Mouse (Mus musculus): ENCODE data around the gene Gm340. TPM values are rescaled to one million over a fixed set of nuclear protein-coding genes. Genes with fewer than 3 reads are reported as not detected.
A peak's percentile ranks its signal among the peaks of the same experiment; 100 is the strongest.

The Gm340 gene
- polyA plus RNA-seq, 1 experiment, result 3.2 TPM

DNA sequence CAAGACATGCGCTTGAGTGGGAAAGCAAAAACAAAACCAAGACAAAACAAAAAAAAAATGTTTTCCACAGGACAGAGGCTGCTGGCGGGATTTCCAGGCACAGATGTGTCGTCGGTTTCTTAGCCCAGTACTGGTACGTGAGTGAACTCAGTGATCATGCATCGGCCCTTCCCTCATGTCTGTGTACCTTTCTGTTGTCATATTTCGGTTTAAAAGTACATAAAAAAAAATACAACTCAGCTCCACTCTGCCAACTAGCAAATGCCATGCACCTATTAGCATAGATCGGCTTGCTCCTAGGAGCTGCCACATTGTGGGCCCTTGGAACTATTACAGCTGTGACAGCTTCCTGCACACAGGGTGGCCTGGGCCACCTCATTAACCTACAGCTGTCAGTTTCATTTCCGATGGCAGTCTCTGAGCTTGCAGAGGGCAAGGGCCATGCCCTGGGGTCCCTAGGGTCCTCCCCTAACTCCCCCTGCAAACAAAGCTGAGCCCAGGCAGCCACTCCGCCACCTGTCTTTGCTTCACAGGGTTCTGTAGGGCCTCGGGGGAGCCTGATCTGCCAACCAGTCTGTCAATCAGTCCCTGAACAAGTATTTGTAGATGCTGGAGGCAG is 33.5 kb downstream of the Gm340 start:
- no peak for TF ChIP-seq CTCF (IDR thresholded peaks at IDR 0.05; ENCODE audit: borderline replicate concordance, extremely low read depth, insufficient read depth, insufficient read length)
- no peak for TF ChIP-seq POLR2A (IDR thresholded peaks at IDR 0.05; ENCODE audit: borderline replicate concordance, extremely low read depth, insufficient read depth, insufficient read length, poor library complexity, severe bottlenecking)
- peak; percentile 68 for DNase-seq (ENCODE audit: low read depth)

DNA sequence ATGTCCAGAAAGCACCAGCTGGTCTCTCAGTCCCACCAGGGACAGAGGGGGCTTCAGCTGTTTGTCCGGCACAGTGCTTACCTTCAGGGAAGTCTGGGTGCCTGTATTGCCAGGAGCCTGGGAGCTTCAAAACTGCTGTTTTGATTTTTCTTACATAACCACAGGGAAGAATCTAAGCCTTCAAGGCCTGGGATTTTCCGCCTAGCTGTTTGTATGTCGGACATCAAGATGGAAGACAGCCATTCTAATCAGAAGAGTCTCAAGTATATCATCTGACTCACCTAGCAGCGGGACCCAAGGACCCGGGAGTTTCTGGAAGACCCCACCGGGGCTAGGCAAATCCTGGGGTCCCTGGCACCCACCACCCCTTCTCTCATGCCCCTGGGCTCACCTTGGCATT is 34.1 kb downstream of the Gm340 start:
- no peak for TF ChIP-seq CTCF (IDR thresholded peaks at IDR 0.05; ENCODE audit: borderline replicate concordance, extremely low read depth, insufficient read depth, insufficient read length)
- TF ChIP-seq POLR2A (IDR thresholded peaks at IDR 0.05; ENCODE audit: borderline replicate concordance, extremely low read depth, insufficient read depth, insufficient read length, poor library complexity, severe bottlenecking), result no peak

DNA sequence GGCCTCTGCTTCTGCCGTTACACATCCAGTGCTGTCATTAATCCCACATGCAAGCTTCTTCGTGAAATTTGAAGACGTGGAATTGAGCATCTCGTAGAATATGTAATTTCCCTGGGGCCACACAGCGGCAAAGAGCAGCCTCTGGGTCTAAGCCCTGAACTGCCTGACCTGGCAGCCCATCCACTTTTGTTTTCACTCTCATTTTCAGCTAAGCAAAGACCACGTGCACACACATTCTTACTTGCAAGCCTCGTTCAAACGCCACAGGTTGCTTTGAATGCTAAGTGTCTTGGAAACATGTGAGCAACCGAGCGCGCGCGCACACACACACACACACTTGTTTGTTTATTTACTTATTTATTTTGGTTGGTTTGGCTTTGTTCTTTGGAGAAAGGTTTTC is 34.9 kb downstream of the Gm340 start:
- TF ChIP-seq CTCF (IDR thresholded peaks at IDR 0.05; ENCODE audit: borderline replicate concordance, extremely low read depth, insufficient read depth, insufficient read length), result no peak
- TF ChIP-seq POLR2A (IDR thresholded peaks at IDR 0.05; ENCODE audit: borderline replicate concordance, extremely low read depth, insufficient read depth, insufficient read length, poor library complexity, severe bottlenecking), result no peak
- DNase-seq (ENCODE audit: low read depth), result no peak

More for the DNA sequence above, 34.1 kb downstream of the Gm340 start:
- no peak for DNase-seq (ENCODE audit: low read depth)

GRCm38 (mm10) chr19:41618153-41618657 is 36.0 kb downstream of the Gm340 start:
- TF ChIP-seq POLR2A (IDR thresholded peaks at IDR 0.05; ENCODE audit: borderline replicate concordance, extremely low read depth, insufficient read depth, insufficient read length, poor library complexity, severe bottlenecking), result no peak
- no peak for TF ChIP-seq CTCF (IDR thresholded peaks at IDR 0.05; ENCODE audit: borderline replicate concordance, extremely low read depth, insufficient read depth, insufficient read length)
- DNase-seq (ENCODE audit: low read depth), result peak; percentile 93

GRCm38 (mm10) chr19:41618771-41619385 is 36.7 kb downstream of the Gm340 start:
- no peak for DNase-seq (ENCODE audit: low read depth)

GRCm38 (mm10) chr19:41620366-41621092 is 38.4 kb downstream of the Gm340 start:
- DNase-seq (ENCODE audit: low read depth), result no peak
- no peak for TF ChIP-seq CTCF (IDR thresholded peaks at IDR 0.05; ENCODE audit: borderline replicate concordance, extremely low read depth, insufficient read depth, insufficient read length)

More at GRCm38 (mm10) chr19:41618771-41619385, 36.7 kb downstream of the Gm340 start:
- TF ChIP-seq POLR2A (IDR thresholded peaks at IDR 0.05; ENCODE audit: borderline replicate concordance, extremely low read depth, insufficient read depth, insufficient read length, poor library complexity, severe bottlenecking) (no peak), CTCF (IDR thresholded peaks at IDR 0.05; ENCODE audit: borderline replicate concordance, extremely low read depth, insufficient read depth, insufficient read length) (no peak)

DNA sequence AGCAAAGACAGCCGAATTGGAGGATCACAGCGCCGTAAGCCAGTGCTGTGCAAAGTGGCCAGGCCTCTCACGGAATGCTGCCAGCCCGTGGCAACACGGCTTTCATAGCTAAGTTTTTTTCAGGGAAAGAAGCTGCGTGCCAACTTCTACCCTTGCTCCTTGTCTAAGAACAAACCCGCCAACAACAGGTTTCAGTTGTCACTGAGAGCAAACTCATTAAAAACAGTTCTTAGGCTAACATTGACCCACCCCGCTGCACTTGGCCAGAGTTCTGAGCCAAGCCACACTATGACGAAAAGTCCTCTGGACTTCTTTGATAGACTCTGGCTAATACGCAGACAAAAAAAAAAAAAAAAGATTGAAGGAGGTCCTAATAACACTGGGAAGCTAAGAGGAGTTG is 46.8 kb downstream of the Gm340 start:
- TF ChIP-seq POLR2A (IDR thresholded peaks at IDR 0.05; ENCODE audit: borderline replicate concordance, extremely low read depth, insufficient read depth, insufficient read length, poor library complexity, severe bottlenecking) (no peak), CTCF (IDR thresholded peaks at IDR 0.05; ENCODE audit: borderline replicate concordance, extremely low read depth, insufficient read depth, insufficient read length) (no peak)

DNA sequence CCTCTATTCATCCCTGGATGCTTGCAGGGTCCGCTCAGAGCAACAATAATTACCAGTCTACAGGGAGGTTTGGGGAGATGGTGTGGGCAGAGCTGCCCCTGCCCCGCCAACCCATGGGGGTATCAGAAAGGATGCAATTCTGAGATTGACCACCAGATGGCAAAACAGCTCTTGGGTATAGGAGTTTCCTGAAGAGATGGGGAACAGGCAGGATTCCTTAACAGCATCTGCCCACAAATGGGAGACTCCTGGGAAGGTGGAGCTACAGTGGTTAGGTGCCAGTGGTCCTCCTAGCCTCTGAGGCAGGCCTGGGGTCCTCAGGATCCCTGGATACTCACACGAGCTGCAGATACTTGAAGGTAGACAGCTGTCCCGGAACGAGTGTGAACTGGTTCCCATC is 47.4 kb downstream of the Gm340 start:
- peak; percentile 84 for DNase-seq (ENCODE audit: low read depth)
- TF ChIP-seq CTCF (IDR thresholded peaks at IDR 0.05; ENCODE audit: borderline replicate concordance, extremely low read depth, insufficient read depth, insufficient read length) (peak; percentile 80), POLR2A (IDR thresholded peaks at IDR 0.05; ENCODE audit: borderline replicate concordance, extremely low read depth, insufficient read depth, insufficient read length, poor library complexity, severe bottlenecking) (no peak)

More for the DNA sequence above, 46.8 kb downstream of the Gm340 start:
- peak; percentile 85 for DNase-seq (ENCODE audit: low read depth)

DNA sequence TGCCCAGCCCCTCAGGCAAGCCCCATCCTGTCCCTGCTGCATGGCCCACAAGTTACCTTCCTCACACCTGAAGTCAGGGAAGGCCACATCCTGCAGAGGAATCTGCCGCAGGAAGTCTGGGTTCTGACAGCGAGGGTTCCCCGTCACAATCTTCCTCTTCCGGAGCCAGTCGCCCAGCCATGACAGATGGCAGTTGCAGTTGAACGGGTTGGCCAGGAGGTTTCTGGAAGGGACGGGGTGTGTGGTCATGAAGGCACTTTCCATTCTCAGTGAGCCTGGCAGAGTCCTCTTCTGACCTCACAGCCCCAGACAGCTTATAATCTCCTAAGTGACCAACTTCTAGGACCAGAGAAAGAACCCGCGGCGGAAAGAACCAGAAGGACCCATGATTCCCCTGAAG is 51.9 kb downstream of the Gm340 start:
- DNase-seq (ENCODE audit: low read depth), result no peak
- TF ChIP-seq CTCF (IDR thresholded peaks at IDR 0.05; ENCODE audit: borderline replicate concordance, extremely low read depth, insufficient read depth, insufficient read length) (no peak), POLR2A (IDR thresholded peaks at IDR 0.05; ENCODE audit: borderline replicate concordance, extremely low read depth, insufficient read depth, insufficient read length, poor library complexity, severe bottlenecking) (no peak)

- DNase-seq (ENCODE audit: low read depth), result peak; percentile 49
- no peak for TF ChIP-seq POLR2A (IDR thresholded peaks at IDR 0.05; ENCODE audit: borderline replicate concordance, extremely low read depth, insufficient read depth, insufficient read length, poor library complexity, severe bottlenecking)
- TF ChIP-seq CTCF (IDR thresholded peaks at IDR 0.05; ENCODE audit: borderline replicate concordance, extremely low read depth, insufficient read depth, insufficient read length), result no peak
Observed at GRCm38 (mm10) chr19:41634999-41635398, 52.8 kb downstream of the Gm340 start.

Other genes with a start within 250 kb of the Gm340 start
- gene Pik3ap1, start 197.3 kb upstream of the Gm340 start, polyA plus RNA-seq (2012; rRNA removed), result 1.2 and 1.6 TPM in 2 replicates
- 7.1 and 10.3 TPM in 2 replicates for gene Lcor, start 99.7 kb upstream of the Gm340 start, polyA plus RNA-seq (2012; rRNA removed)
- gene Slit1, start 161.3 kb downstream of the Gm340 start, polyA plus RNA-seq (2012; rRNA removed), result 31.8 and 51.5 TPM in 2 replicates
- 10.4 and 13.3 TPM in 2 replicates for gene Arhgap19, start 219.7 kb downstream of the Gm340 start, polyA plus RNA-seq (2012; rRNA removed)
- 12.0 and 14.8 TPM in 2 replicates for gene Frat1, start 247.6 kb downstream of the Gm340 start, polyA plus RNA-seq (2012; rRNA removed)

Measured in brain, embryonic 14.5 days (tissue).